Comparison of ENCODE assay signal across 23 mouse cellular contexts in genomic region chr14:17990186-17990585, GRCm38 (mm10).
"Had no signal": no experiment of that assay in that cellular context is flagged by ENCODE, and none has a peak within 500 bp of the region (broad histone marks: within the 10 kb centered on the region; RNA-seq: fewer than 3 reads in every experiment).

No protein-coding gene starts in this region.

- H3K4me2 ChIP-seq: limb, embryonic 13.5 days; liver, embryonic 12.5 days; liver, embryonic 15.5 days; lung, embryonic 15.5 days; midbrain, embryonic 11.5 days had no signal

- H3K9ac ChIP-seq: limb, embryonic 13.5 days; liver, embryonic 12.5 days; liver, embryonic 15.5 days; lung, embryonic 15.5 days had no signal

- H3K36me3 ChIP-seq: limb, embryonic 10.5 days; limb, embryonic 13.5 days; liver, embryonic 12.5 days; liver, embryonic 15.5 days; lung, embryonic 15.5 days had no signal

- H3K4me1 ChIP-seq: limb, embryonic 10.5 days; limb, embryonic 13.5 days; liver, embryonic 12.5 days; liver, embryonic 15.5 days; lung, embryonic 15.5 days had no signal

- H3K27me3 ChIP-seq: limb, embryonic 13.5 days; liver, embryonic 12.5 days; liver, embryonic 15.5 days; lung, embryonic 15.5 days; megakaryocyte, embryonic 14.5 days had no signal

- H3K4me3 ChIP-seq: layer of hippocampus, adult 2 months; limb, embryonic 10.5 days; limb, embryonic 13.5 days; liver, embryonic 12.5 days; liver, embryonic 15.5 days; lung, embryonic 15.5 days; megakaryocyte, embryonic 14.5 days had no signal

- ATAC-seq: liver, embryonic 12.5 days had no signal

- H3K27ac ChIP-seq: kidney, postnatal 0 days; layer of hippocampus, adult 2 months; limb, embryonic 10.5 days; limb, embryonic 13.5 days; liver, embryonic 12.5 days; liver, embryonic 15.5 days; lung, embryonic 15.5 days; stomach, postnatal 0 days had no signal

- DNase-seq: kidney, adult 2 months; kidney, postnatal 25 days; layer of hippocampus, adult 9-11 months; liver; lung, adult 18-20 months; lung, postnatal 10 days; lung, postnatal 36 days; right cerebral cortex, adult 18-20 months; right cerebral cortex, postnatal 14 days; right cerebral cortex, postnatal 4 days; thymus, adult 2 months; thymus, postnatal 14 days; thymus, postnatal 4 days had no signal

- H3K9me3 ChIP-seq: limb, embryonic 10.5 days; limb, embryonic 13.5 days; liver, embryonic 12.5 days; liver, embryonic 15.5 days; lung, embryonic 15.5 days; megakaryocyte, embryonic 14.5 days had no signal
